22 mouse cellular contexts compared by ENCODE assay signal in genomic region chr12:4744486-4744885, GRCm38 (mm10). TPM values are rescaled to one million over a fixed set of nuclear protein-coding genes. Genes with fewer than 3 reads are reported as not detected.
DNase-seq lines count a peak whose midpoint lies in the region; ATAC-seq lines count a peak whose summit lies in the region.
"Had no signal": no experiment of that assay in that cellular context is flagged by ENCODE, and none has a peak within 500 bp of the region (broad histone marks: within the 10 kb centered on the region; RNA-seq: fewer than 3 reads in every experiment).

No protein-coding gene starts in this region.

- H3K4me2 ChIP-seq in heart, embryonic 11.5 days, result no peak overlapping the region
- H3K4me2 ChIP-seq: hindbrain, embryonic 12.5 days; intestine, embryonic 15.5 days; liver, embryonic 12.5 days; stomach, embryonic 15.5 days had no signal

- H3K27me3 ChIP-seq in heart, embryonic 11.5 days (ENCODE audit: control insufficient read depth, insufficient read depth, low read length), result no peaks in the 10 kb centered on the region
- H3K27me3 ChIP-seq: CH12.LX; hindbrain, embryonic 12.5 days; intestine, embryonic 15.5 days; liver, embryonic 12.5 days; megakaryocyte, embryonic 14.5 days; stomach, embryonic 15.5 days had no signal

- H3K4me1 ChIP-seq in heart, embryonic 11.5 days (ENCODE audit: control insufficient read depth, insufficient read depth, low read length), result no peaks in the 10 kb centered on the region
- H3K4me1 ChIP-seq: hindbrain, embryonic 12.5 days; intestine, embryonic 15.5 days; limb, embryonic 10.5 days; liver, embryonic 12.5 days; megakaryocyte, embryonic 14.5 days; stomach, embryonic 15.5 days had no signal

- H3K27ac ChIP-seq in heart, embryonic 11.5 days (ENCODE audit: low read depth, low read length), result no peak overlapping the region
- H3K27ac ChIP-seq: hindbrain, embryonic 12.5 days; intestine, embryonic 15.5 days; limb, embryonic 10.5 days; liver, embryonic 12.5 days; stomach, embryonic 15.5 days had no signal

- H3K9ac ChIP-seq in heart, embryonic 11.5 days (ENCODE audit: low read depth, low read length), result no peak overlapping the region
- H3K9ac ChIP-seq: hindbrain, embryonic 12.5 days; intestine, embryonic 15.5 days; liver, embryonic 12.5 days; stomach, embryonic 15.5 days had no signal

- 85% methylated on average over 10 of the region's 10 CpGs for WGBS in heart, embryonic 11.5 days (ENCODE audit: insufficient replicate concordance)

- no peaks in the 10 kb centered on the region for H3K9me3 ChIP-seq in heart, embryonic 11.5 days (replicated peaks; ENCODE audit: control insufficient read depth, low read length)
- H3K9me3 ChIP-seq: hindbrain, embryonic 12.5 days; intestine, embryonic 15.5 days; limb, embryonic 10.5 days; liver, embryonic 12.5 days; megakaryocyte, embryonic 14.5 days; stomach, embryonic 15.5 days had no signal

- intact Hi-C loops in gastrocnemius, postnatal 36 days (cut with DNase I), result no loop called here

- DNase-seq in adrenal gland, adult 2 months, result peak; percentile 30
- DNase-seq in adrenal gland, adult 8-10 months, result no peak
- peak; percentile 20 for DNase-seq in heart, adult 8-10 months (ENCODE audit: low spot score)
- peak; percentile 35 for DNase-seq in adrenal gland, postnatal 25 days
- peak; percentile 8 to 33 for DNase-seq in gastrocnemius, postnatal 36 days
- DNase-seq in thymus, postnatal 0 days (ENCODE audit: low spot score), result no peak
- DNase-seq in adipocyte (ENCODE audit: low spot score), result no peak
- DNase-seq: cerebellum, adult 9-10 months; embryo, embryonic 11 days; kidney, postnatal 25 days had no signal

- H3K4me3 ChIP-seq in heart, embryonic 11.5 days (ENCODE audit: low read depth, low read length), result no peak overlapping the region
- H3K4me3 ChIP-seq: hindbrain, embryonic 12.5 days; intestine, embryonic 15.5 days; limb, embryonic 10.5 days; liver, embryonic 12.5 days; megakaryocyte, embryonic 14.5 days; stomach, embryonic 15.5 days had no signal

- ATAC-seq in heart, embryonic 11.5 days (replicated peaks; ENCODE audit: insufficient number of reproducible peaks, low FRiP score, low TSS enrichment), result no peak
- ATAC-seq: activated CD4-positive, CD25-positive, alpha-beta regulatory T cell, adult 4 months; forebrain, embryonic 14.5 days; intestine, embryonic 15.5 days; liver, embryonic 12.5 days; midbrain, embryonic 16.5 days had no signal

- H3K36me3 ChIP-seq in heart, embryonic 11.5 days (ENCODE audit: control insufficient read depth, insufficient read depth, low read length), result no peaks in the 10 kb centered on the region
- H3K36me3 ChIP-seq: hindbrain, embryonic 12.5 days; intestine, embryonic 15.5 days; limb, embryonic 10.5 days; liver, embryonic 12.5 days; stomach, embryonic 15.5 days had no signal

RNA-seq across cellular contexts. Expression of gene Fam228a, which starts 6.3 kb away (rescaled TPM):
- total RNA-seq in adrenal gland, adult 2 months (2021), result under 1 TPM; 0.12 to 0.35 TPM
- polyA plus RNA-seq in adrenal gland, adult 2 months (2012; rRNA removed), result 0.09 TPM in 1 of 2 replicates, not detected in the other
- total RNA-seq in adrenal gland, adult 8-10 months (2022), result under 1 TPM in 3 of 4 experiments, not detected in 1; 0.28 to 0.59 (median 0.48) TPM
- under 1 TPM; 0.11 to 0.50 (median 0.19) TPM for total RNA-seq in heart, adult 8-10 months (2022)
- 0.26 and 0.28 TPM in 2 replicates for polyA plus RNA-seq in heart, embryonic 11.5 days (2014; fragmentation: Nextera tagmentation; extraction: Ambion mirVana)
- total RNA-seq in adrenal gland, postnatal 25 days (2021), result 0.38 and 0.49 TPM in 2 replicates
- total RNA-seq in gastrocnemius, postnatal 36 days (2021), result not detected
- polyA plus RNA-seq in thymus, postnatal 0 days (2015; fragmentation: Nextera tagmentation; extraction: Ambion mirVana), result 0.12 and 0.20 TPM in 2 replicates
- total RNA-seq: CH12.LX had no signal
- polyA plus RNA-seq: activated CD4-positive, CD25-positive, alpha-beta regulatory T cell, adult 4 months; neural tube, embryonic 11.5 days had no signal

RNA-seq across cellular contexts. Expression of gene Pfn4, which starts 24.3 kb away (rescaled TPM):
- 1 to 10 TPM; 1.4 to 2.9 TPM for total RNA-seq in adrenal gland, adult 2 months (2021)
- polyA plus RNA-seq in adrenal gland, adult 2 months (2012; rRNA removed), result 0.03 and 0.29 TPM in 2 replicates
- total RNA-seq in adrenal gland, adult 8-10 months (2022), result 1 to 10 TPM in 3 of 4 experiments, under 1 TPM in 1; 0.75 to 3.7 (median 2.6) TPM
- total RNA-seq in heart, adult 8-10 months (2022), result 1 to 10 TPM; 2.2 to 5.0 (median 2.9) TPM
- 2.9 and 3.3 TPM in 2 replicates for polyA plus RNA-seq in heart, embryonic 11.5 days (2014; fragmentation: Nextera tagmentation; extraction: Ambion mirVana)
- 1.1 and 4.0 TPM in 2 replicates for total RNA-seq in adrenal gland, postnatal 25 days (2021)
- total RNA-seq in gastrocnemius, postnatal 36 days (2021), result 1 to 10 TPM; 1.4 to 1.5 TPM
- 2.0 and 2.2 TPM in 2 replicates for polyA plus RNA-seq in thymus, postnatal 0 days (2015; fragmentation: Nextera tagmentation; extraction: Ambion mirVana)
- total RNA-seq: CH12.LX had no signal
- polyA plus RNA-seq: activated CD4-positive, CD25-positive, alpha-beta regulatory T cell, adult 4 months had no signal

RNA-seq across cellular contexts. Expression of gene Fam228b, which starts 24.6 kb away (rescaled TPM):
- 1 to 10 TPM; 3.7 to 3.8 TPM for total RNA-seq in adrenal gland, adult 2 months (2021)
- 0.82 and 3.2 TPM in 2 replicates for polyA plus RNA-seq in adrenal gland, adult 2 months (2012; rRNA removed)
- 1 to 10 TPM; 4.6 to 8.1 (median 6.3) TPM for total RNA-seq in adrenal gland, adult 8-10 months (2022)
- 1 to 10 TPM; 5.9 to 7.6 (median 7.3) TPM for total RNA-seq in heart, adult 8-10 months (2022)
- 1.1 and 2.6 TPM in 2 replicates for polyA plus RNA-seq in heart, embryonic 11.5 days (2014; fragmentation: Nextera tagmentation; extraction: Ambion mirVana)
- total RNA-seq in adrenal gland, postnatal 25 days (2021), result 4.7 and 9.2 TPM in 2 replicates
- 1 to 10 TPM; 3.8 to 5.5 TPM for total RNA-seq in gastrocnemius, postnatal 36 days (2021)
- polyA plus RNA-seq in thymus, postnatal 0 days (2015; fragmentation: Nextera tagmentation; extraction: Ambion mirVana), result 2.4 and 3.6 TPM in 2 replicates
- polyA plus RNA-seq: activated CD4-positive, CD25-positive, alpha-beta regulatory T cell, adult 4 months had no signal

Comparison
In these comparisons a context has a peak if more than half of its experiments do, and no peak if none do; other contexts are left out.
1. DNase-seq: peak in adrenal gland, adult 2 months (single experiment), heart, adult 8-10 months (single experiment), adrenal gland, postnatal 25 days (single experiment) and gastrocnemius, postnatal 36 days (2 of 2); none in adrenal gland, adult 8-10 months (single experiment), thymus, postnatal 0 days (single experiment) and adipocyte (single experiment).